Mouse (Mus musculus): ENCODE data around the gene Ankrd66. TPM values are rescaled to one million over a fixed set of nuclear protein-coding genes. Genes with fewer than 3 reads are reported as not detected.
"Not testable (repeated sequence)": the region's sequence is repeated elsewhere in the genome, so short reads cannot be mapped to it uniquely, and the experiment has no call there.

The Ankrd66 gene
- polyA plus RNA-seq, 1 experiment from 2014 or later, result 0.60 TPM

DNA sequence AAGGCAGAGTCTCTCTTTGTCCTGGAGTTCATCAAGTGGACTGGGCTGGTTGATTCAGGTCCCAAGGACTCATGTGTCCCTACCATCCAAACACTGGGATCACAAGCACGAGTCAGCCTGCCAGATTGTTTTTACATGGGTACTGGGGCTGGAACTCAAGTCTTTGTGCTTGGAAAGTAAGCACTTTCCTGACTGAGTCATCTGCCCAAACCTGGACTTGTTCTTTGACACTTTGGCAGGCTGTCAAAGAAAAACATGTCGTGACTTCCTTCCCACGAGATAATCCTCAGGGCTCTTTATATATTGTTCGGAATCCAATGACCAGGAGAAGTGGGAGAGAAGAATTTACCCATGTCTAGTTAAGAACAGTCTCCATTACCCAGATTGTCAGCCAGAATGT, 45.9 kb downstream of the Ankrd66 start:
- WGBS, result 74% methylated on average over 4 of the region's 4 CpGs
- ATAC-seq (ENCODE audit: low FRiP score, low TSS enrichment), result no peak
- no peaks in the 10 kb centered on the region for H3K4me1 ChIP-seq (ENCODE audit: control insufficient read depth, insufficient read depth, low read length)
- H3K4me2 ChIP-seq (replicated peaks; ENCODE audit: low read depth, low read length), result no peak overlapping the region
- no peaks in the 10 kb centered on the region for H3K36me3 ChIP-seq (ENCODE audit: control insufficient read depth, insufficient read depth, low read length)
- H3K9me3 ChIP-seq (ENCODE audit: control insufficient read depth, low read length), result no peaks in the 10 kb centered on the region
- no peaks in the 10 kb centered on the region for H3K27me3 ChIP-seq (ENCODE audit: control insufficient read depth, insufficient read depth, low read length)
- H3K4me3 ChIP-seq (ENCODE audit: low read length), result no peak overlapping the region
- H3K27ac ChIP-seq (ENCODE audit: low read depth, low read length), result no peak overlapping the region
- H3K9ac ChIP-seq (ENCODE audit: low read depth, low read length), result no peak overlapping the region

DNA sequence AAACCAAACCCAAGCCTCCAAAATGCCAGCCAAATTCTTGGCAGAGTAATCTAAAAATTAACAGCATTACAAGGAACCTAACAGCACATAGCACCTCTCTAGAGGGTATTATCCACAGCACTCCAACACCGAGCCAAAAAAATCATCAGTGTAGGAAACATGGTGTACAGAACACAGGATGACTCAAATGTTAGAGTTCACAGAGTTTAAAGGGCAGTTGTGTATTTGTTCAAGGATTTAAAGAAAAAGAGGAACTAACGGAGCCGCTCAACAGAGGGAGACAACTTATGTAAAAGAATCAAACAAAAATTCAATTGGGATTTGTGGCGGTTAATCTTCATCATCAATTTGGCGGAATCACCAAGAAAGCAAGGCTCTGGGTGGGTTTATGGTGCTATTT, 47.9 kb downstream of the Ankrd66 start:
- Histone ChIP-seq H3K4me2 (replicated peaks; ENCODE audit: low read depth, low read length) (no peak overlapping the region), H3K27ac (ENCODE audit: low read depth, low read length) (no peak overlapping the region), H3K4me3 (ENCODE audit: low read length) (no peak overlapping the region), H3K36me3 (ENCODE audit: control insufficient read depth, insufficient read depth, low read length) (no peaks in the 10 kb centered on the region), H3K27me3 (ENCODE audit: control insufficient read depth, insufficient read depth, low read length) (no peaks in the 10 kb centered on the region), H3K9ac (ENCODE audit: low read depth, low read length) (no peak overlapping the region), H3K9me3 (ENCODE audit: control insufficient read depth, low read length) (no peaks in the 10 kb centered on the region), H3K4me1 (ENCODE audit: control insufficient read depth, insufficient read depth, low read length) (no peaks in the 10 kb centered on the region)
- ATAC-seq (ENCODE audit: low FRiP score, low TSS enrichment), result no peak
- 90% methylated on average over 5 of the region's 5 CpGs for WGBS

GRCm38 (mm10) chr17:43490371-43490770, 53.1 kb downstream of the Ankrd66 start:
- not testable (repeated sequence) for ATAC-seq (ENCODE audit: low FRiP score, low TSS enrichment); H3K4me2 ChIP-seq (replicated peaks; ENCODE audit: low read depth, low read length); H3K9me3 ChIP-seq (ENCODE audit: control insufficient read depth, low read length); H3K4me1 ChIP-seq (ENCODE audit: control insufficient read depth, insufficient read depth, low read length); H3K9ac ChIP-seq (ENCODE audit: low read depth, low read length); H3K36me3 ChIP-seq (ENCODE audit: control insufficient read depth, insufficient read depth, low read length); H3K4me3 ChIP-seq (ENCODE audit: low read length); H3K27ac ChIP-seq (ENCODE audit: low read depth, low read length); H3K27me3 ChIP-seq (ENCODE audit: control insufficient read depth, insufficient read depth, low read length)
- WGBS, result 87% methylated on average over 5 of the region's 10 CpGs

DNA sequence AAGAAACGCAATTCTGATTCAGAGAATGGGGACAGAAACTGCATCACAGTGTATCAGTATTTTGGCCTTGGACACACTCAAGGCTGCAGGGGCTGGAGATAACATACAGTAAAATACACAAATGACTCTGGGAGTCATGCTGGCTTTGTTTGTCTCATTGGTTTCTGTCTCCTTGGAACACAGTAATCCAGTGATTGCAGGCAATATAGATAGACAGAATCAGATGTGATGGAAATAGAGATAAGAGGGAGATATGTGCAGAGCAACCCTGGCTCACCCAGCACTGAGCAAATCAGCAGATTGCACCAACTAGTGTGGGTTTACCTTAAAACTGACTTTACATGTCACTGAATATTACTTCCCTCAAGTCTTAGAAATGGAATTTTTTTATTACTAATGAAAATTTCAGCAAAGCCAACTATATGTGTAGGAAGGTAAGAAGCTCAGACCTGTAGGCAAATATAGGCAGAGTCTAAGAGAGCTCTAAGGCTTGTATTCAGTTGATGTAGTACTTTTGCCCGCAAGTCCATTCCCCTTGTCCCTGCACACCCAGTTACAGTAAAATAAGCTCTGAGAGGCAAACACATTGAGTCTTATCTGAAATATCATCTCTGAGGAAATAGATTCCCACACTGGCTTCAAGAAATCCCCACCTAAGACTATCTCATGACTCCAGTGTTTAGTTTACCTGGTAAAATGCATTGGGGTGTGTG, 54.8 kb downstream of the Ankrd66 start:
- 88% methylated on average over 2 of the region's 2 CpGs for WGBS
- no peak overlapping the region for H3K27ac ChIP-seq (ENCODE audit: low read depth, low read length)
- no peaks in the 10 kb centered on the region for H3K9me3 ChIP-seq (ENCODE audit: control insufficient read depth, low read length)
- H3K36me3 ChIP-seq (ENCODE audit: control insufficient read depth, insufficient read depth, low read length), result no peaks in the 10 kb centered on the region
- H3K27me3 ChIP-seq (ENCODE audit: control insufficient read depth, insufficient read depth, low read length), result no peaks in the 10 kb centered on the region
- H3K4me3 ChIP-seq (ENCODE audit: low read length), result no peak overlapping the region
- no peaks in the 10 kb centered on the region for H3K4me1 ChIP-seq (ENCODE audit: control insufficient read depth, insufficient read depth, low read length)
- H3K9ac ChIP-seq (ENCODE audit: low read depth, low read length), result no peak overlapping the region
- ATAC-seq (ENCODE audit: low FRiP score, low TSS enrichment), result no peak
- no peak overlapping the region for H3K4me2 ChIP-seq (replicated peaks; ENCODE audit: low read depth, low read length)

- no peak overlapping the region for H3K4me3 ChIP-seq (ENCODE audit: low read length)
- no peaks in the 10 kb centered on the region for H3K4me1 ChIP-seq (ENCODE audit: control insufficient read depth, insufficient read depth, low read length)
- no peaks in the 10 kb centered on the region for H3K9me3 ChIP-seq (ENCODE audit: control insufficient read depth, low read length)
- no peak for ATAC-seq (ENCODE audit: low FRiP score, low TSS enrichment)
- H3K9ac ChIP-seq (ENCODE audit: low read depth, low read length), result no peak overlapping the region
- no peaks in the 10 kb centered on the region for H3K27me3 ChIP-seq (ENCODE audit: control insufficient read depth, insufficient read depth, low read length)
- H3K27ac ChIP-seq (ENCODE audit: low read depth, low read length), result no peak overlapping the region
- no peaks in the 10 kb centered on the region for H3K36me3 ChIP-seq (ENCODE audit: control insufficient read depth, insufficient read depth, low read length)
- WGBS, result 83% methylated on average over 3 of the region's 3 CpGs
- no peak overlapping the region for H3K4me2 ChIP-seq (replicated peaks; ENCODE audit: low read depth, low read length)
These were observed 57.5 kb downstream of the Ankrd66 start for GRCm38 (mm10) chr17:43485982-43486381.

Other genes with a start within 250 kb of the Ankrd66 start
- 6.1 and 16.2 TPM in 2 replicates for gene Adgrf5, start 183.2 kb downstream of the Ankrd66 start, polyA plus RNA-seq (2014; fragmentation: Nextera tagmentation; extraction: Ambion mirVana)
- gene Mep1a, start 40.8 kb downstream of the Ankrd66 start, polyA plus RNA-seq (2014; fragmentation: Nextera tagmentation; extraction: Ambion mirVana), result 6.0 and 12.8 TPM in 2 replicates
- gene Pla2g7, start 24.5 kb upstream of the Ankrd66 start, polyA plus RNA-seq (2014; fragmentation: Nextera tagmentation; extraction: Ambion mirVana), result 73.1 and 75.2 TPM in 2 replicates
- 0.06 TPM in 1 of 2 replicates, not detected in the other for gene Tdrd6, start 86.7 kb upstream of the Ankrd66 start, polyA plus RNA-seq (2014; fragmentation: Nextera tagmentation; extraction: Ambion mirVana)
- 12.6 and 12.7 TPM in 2 replicates for gene Slc25a27, start 123.6 kb upstream of the Ankrd66 start, polyA plus RNA-seq (2014; fragmentation: Nextera tagmentation; extraction: Ambion mirVana)
- 11.8 and 20.3 TPM in 2 replicates for gene Cyp39a1, start 123.8 kb upstream of the Ankrd66 start, polyA plus RNA-seq (2014; fragmentation: Nextera tagmentation; extraction: Ambion mirVana)

Data from kidney, embryonic 14.5 days (tissue).